Mouse (Mus musculus) liver, postnatal 0 days (tissue): ENCODE measurements around the gene Twsg1. TPM values are rescaled to one million over a fixed set of nuclear protein-coding genes. Genes with fewer than 3 reads are reported as not detected.
A peak's percentile ranks its signal among the peaks of the same experiment; 100 is the strongest.

ENCODE experiments used
- ATAC-seq: fragments of 200-750 bp; cut with Nextera tagmentation; 2 replicates; pipeline ENCODE4 v1.8.0; 2017; ENCODE audit warnings: mild to moderate bottlenecking, moderate library complexity
- DNase-seq: peaks from one replicate; pipeline ENCODE4 v3.0.0-alpha.2; 2016
- H3K27ac ChIP-seq: fragments of 300-500 bp; sonication (generic); 2 replicates; pipeline ENCODE4 v1.5.1; 2014; ENCODE audit warnings: antibody characterized with exemption, moderate library complexity, mild to moderate bottlenecking, low read depth
- H3K27me3 ChIP-seq: fragments of 300-500 bp; sonication (generic); 2 replicates; pipeline ENCODE4 v1.6.1; 2014; ENCODE audit warnings: low read length, control low read depth, mixed read lengths; ENCODE audit not compliant: insufficient read depth
- H3K36me3 ChIP-seq: fragments of 300-500 bp; sonication (generic); replicated peaks from 2 replicates; pipeline ENCODE4 v1.6.1; 2014; ENCODE audit warnings: mild to moderate bottlenecking, control low read depth, low read length, moderate library complexity, mixed read lengths; ENCODE audit not compliant: insufficient read depth
- H3K4me1 ChIP-seq: fragments of 300-500 bp; sonication (generic); 2 replicates; pipeline ENCODE4 v1.6.1; 2014; ENCODE audit warnings: antibody characterized with exemption, mild to moderate bottlenecking, control low read depth; ENCODE audit not compliant: insufficient read depth
- H3K4me2 ChIP-seq: fragments of 300-500 bp; sonication (generic); 2 replicates; pipeline ENCODE4 v1.6.1; 2014; ENCODE audit warnings: low read depth, mild to moderate bottlenecking, low read length, moderate library complexity, mixed read lengths
- H3K4me3 ChIP-seq: fragments of 300-500 bp; sonication (generic); 2 replicates; pipeline ENCODE4 v1.5.1; 2014; ENCODE audit warnings: low read depth, low read length
- H3K9ac ChIP-seq: fragments of 300-500 bp; sonication (generic); replicated peaks from 2 replicates; pipeline ENCODE4 v1.6.1; 2014; ENCODE audit warnings: mild to moderate bottlenecking, moderate library complexity
- H3K9me3 ChIP-seq: fragments of 300-500 bp; sonication (generic); 2 replicates; pipeline ENCODE4 v1.6.1; 2016; ENCODE audit warnings: mild to moderate bottlenecking, control low read depth, low read length, mixed read lengths
- CTCF ChIP-seq: sonication (generic); IDR thresholded peaks from 2 replicates; pipeline ENCODE4 v1.5.1; 2016; ENCODE audit warnings: antibody characterized with exemption, low read depth
- EP300 ChIP-seq: IDR thresholded peaks from 2 replicates; pipeline ENCODE4 v1.6.1; 2016; ENCODE audit warnings: antibody characterized with exemption, low read depth, mild to moderate bottlenecking
- WGBS: fragments of 180-500 bp; shearing (Covaris S2); extraction: QIAGEN DNeasy Blood & Tissue Kit; methylation state at CpG from one replicate; pipeline ENCODE4 v1.1.7; 2014; ENCODE audit not compliant: insufficient replicate concordance; 5-methylcytosine and 5-hydroxymethylcytosine counted together
- polyA plus RNA-seq: library from polyadenylated mRNA; unstranded; fragments of >200 nt; fragmentation: Nextera tagmentation; extraction: Ambion mirVana; gene quantifications from 2 replicates; pipeline ENCODE4 v1.2.1, GENCODE M21; 2015

Twsg1 gene
- polyA plus RNA-seq, 1 experiment from 2014 or later, result 19.4 TPM

DNA sequence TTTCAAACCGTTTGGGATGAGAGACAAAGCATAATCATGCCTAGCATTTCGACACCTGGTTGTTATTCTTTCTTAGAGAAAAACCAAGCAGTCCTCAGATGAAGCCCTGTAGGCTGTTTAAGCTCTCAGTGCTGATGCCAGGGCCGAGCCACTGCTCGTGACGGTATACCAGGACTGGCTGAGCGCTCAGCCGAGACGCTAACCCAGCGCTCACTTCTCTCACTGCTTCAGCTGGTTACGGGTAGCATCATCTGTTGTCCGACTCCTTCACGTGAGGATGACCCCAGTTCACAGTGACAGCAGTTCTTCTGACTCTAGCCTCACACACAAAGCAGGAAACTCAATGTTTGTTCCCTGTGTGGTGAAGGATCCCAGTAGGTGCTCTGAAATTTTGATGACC lies 10.8 kb downstream of the Twsg1 start:
- H3K27me3 ChIP-seq, result no peaks in the 10 kb centered on the region
- peak overlapping the region; percentile 42; the same call in 1 of the 2 replicates for H3K4me2 ChIP-seq
- H3K4me1 ChIP-seq, result peaks cover 21% of the 10 kb centered on the region
- H3K9me3 ChIP-seq, result no peaks in the 10 kb centered on the region
- H3K9ac ChIP-seq, result no peak overlapping the region
- WGBS, result 65% methylated on average over 12 of the region's 12 CpGs
- peak; percentile 33; the same call in 1 of the 2 replicates for ATAC-seq
- peak overlapping the region; percentile 36; the same call in 1 of the 2 replicates for H3K27ac ChIP-seq
- peaks cover 5% of the 10 kb centered on the region; the same call in 1 of the 2 replicates for H3K36me3 ChIP-seq
- TF ChIP-seq CTCF (no peak), EP300 (no peak)
- H3K4me3 ChIP-seq, result no peak overlapping the region
- no peak for DNase-seq

DNA sequence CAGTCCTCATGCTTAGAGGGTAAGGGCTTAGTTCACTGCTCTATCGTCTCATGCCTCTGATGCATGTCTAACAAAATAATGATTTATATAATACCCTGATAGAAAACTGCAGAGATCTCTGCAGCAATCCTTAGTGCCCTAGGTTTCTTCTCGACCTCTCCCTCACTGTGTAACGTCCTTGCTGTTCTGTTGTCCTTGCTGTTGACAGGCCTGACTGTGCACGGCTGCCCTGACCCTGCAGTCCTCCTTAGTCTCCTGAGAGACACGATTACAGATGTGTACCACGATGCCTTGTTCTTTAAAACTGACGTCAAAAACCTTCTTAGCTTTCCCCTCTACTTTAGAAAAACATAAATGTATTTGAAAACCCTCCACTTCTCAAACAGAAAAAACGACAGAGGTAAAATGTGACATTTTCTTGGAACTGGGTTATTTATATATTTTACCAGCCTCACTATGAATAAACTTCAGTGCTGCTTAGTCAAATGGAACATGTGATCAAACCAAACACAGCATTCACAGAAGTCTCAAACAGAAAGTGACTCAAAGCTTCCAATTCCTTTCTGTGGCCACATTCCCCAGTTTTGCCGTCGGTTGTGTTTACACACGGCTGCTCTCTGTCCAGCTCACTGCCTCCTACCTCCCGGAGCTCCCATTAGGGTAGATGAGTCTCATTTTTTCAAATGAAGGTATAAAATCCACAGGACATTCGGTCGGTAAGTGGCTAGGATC lies 11.4 kb downstream of the Twsg1 start:
- H3K4me1 ChIP-seq, result peaks cover 21% of the 10 kb centered on the region
- no peaks in the 10 kb centered on the region for H3K27me3 ChIP-seq
- no peak overlapping the region for H3K4me3 ChIP-seq
- DNase-seq (no peak), ATAC-seq (peak; percentile 68)
- peaks cover 5% of the 10 kb centered on the region; the same call in 1 of the 2 replicates for H3K36me3 ChIP-seq
- H3K4me2 ChIP-seq, result peak overlapping the region; percentile 42; the same call in 1 of the 2 replicates
- WGBS, result 54% methylated on average over 14 of the region's 14 CpGs
- TF ChIP-seq EP300 (no peak), CTCF (no peak)
- no peaks in the 10 kb centered on the region for H3K9me3 ChIP-seq
- peak overlapping the region; percentile 36 for H3K27ac ChIP-seq
- H3K9ac ChIP-seq, result no peak overlapping the region

DNA sequence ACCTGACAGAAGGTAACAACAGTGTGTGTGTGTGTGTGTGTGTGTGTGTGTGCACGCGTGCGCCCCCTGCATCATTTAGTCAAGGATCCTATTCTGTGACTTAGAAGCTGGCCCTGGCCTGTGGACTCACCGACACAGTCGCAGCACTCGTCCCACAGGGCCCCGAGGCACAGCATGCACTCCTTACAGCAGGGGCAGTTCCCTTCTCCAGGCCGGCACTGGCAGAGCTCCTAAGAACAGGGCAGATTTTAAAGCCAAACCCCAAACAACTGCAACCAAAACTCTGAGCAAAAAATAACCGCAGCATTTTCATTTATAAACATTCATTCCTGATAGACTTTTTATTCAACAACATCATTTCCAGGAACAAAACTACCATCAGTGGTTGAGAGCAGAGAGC lies 13.4 kb downstream of the Twsg1 start:
- H3K27ac ChIP-seq, result no peak overlapping the region
- no peak for DNase-seq
- peaks cover 5% of the 10 kb centered on the region; the same call in 1 of the 2 replicates for H3K36me3 ChIP-seq
- peaks cover 21% of the 10 kb centered on the region for H3K4me1 ChIP-seq
- no peak for ATAC-seq
- no peak overlapping the region for H3K9ac ChIP-seq
- WGBS, result 85% methylated on average over 9 of the region's 9 CpGs
- no peak overlapping the region for H3K4me2 ChIP-seq
- no peak overlapping the region for H3K4me3 ChIP-seq
- no peaks in the 10 kb centered on the region for H3K9me3 ChIP-seq
- TF ChIP-seq EP300 (no peak), CTCF (no peak)
- no peaks in the 10 kb centered on the region for H3K27me3 ChIP-seq

DNA sequence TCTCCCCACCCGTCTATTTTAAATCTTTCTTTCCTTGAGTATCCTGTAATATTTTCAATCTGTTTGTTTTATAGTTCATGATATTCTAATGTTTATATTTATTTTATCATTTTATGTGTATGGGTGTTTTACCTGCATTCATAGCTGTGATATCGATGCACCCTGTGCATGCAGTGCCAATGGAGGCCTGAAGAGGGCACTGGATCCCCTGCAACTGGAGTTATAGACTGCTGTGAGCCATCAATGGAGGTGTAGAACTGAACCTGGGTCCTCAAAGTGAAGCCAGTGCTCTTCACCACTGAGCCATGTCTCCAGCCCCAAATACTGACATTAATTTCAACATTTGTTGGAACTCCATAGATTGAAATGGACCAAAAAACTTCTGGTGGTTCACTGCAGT lies 17.3 kb downstream of the Twsg1 start:
- H3K9me3 ChIP-seq, result no peaks in the 10 kb centered on the region
- peak; percentile 72 for TF ChIP-seq CTCF
- TF ChIP-seq EP300, result no peak
- H3K4me2 ChIP-seq, result no peak overlapping the region
- peaks cover 10% of the 10 kb centered on the region for H3K4me1 ChIP-seq
- no peak overlapping the region for H3K27ac ChIP-seq
- ATAC-seq, result no peak
- DNase-seq, result no peak
- no peak overlapping the region for H3K4me3 ChIP-seq
- no peaks in the 10 kb centered on the region for H3K27me3 ChIP-seq
- peaks cover 5% of the 10 kb centered on the region; the same call in 1 of the 2 replicates for H3K36me3 ChIP-seq
- WGBS, result 85% methylated on average over 2 of the region's 2 CpGs
- H3K9ac ChIP-seq, result no peak overlapping the region

GRCm38 (mm10) chr17:65931525-65931924 lies 19.5 kb downstream of the Twsg1 start:
- no peak for ATAC-seq
- Histone ChIP-seq H3K27me3 (no peaks in the 10 kb centered on the region), H3K4me3 (no peak overlapping the region), H3K4me1 (peaks cover 8% of the 10 kb centered on the region), H3K9ac (0 out of 2 replicates have a peak overlapping the region, but pooled peaks have one; percentile 22), H3K36me3 (peaks cover 11% of the 10 kb centered on the region; the same call in 1 of the 2 replicates), H3K9me3 (no peaks in the 10 kb centered on the region), H3K4me2 (no peak overlapping the region), H3K27ac (0 out of 2 replicates have a peak overlapping the region, but pooled peaks have one; percentile 11)
- TF ChIP-seq CTCF, result no peak
- TF ChIP-seq EP300, result no peak
- DNase-seq, result no peak
- WGBS, result 71% methylated on average over 6 of the region's 6 CpGs

GRCm38 (mm10) chr17:65930960-65931359 lies 20.1 kb downstream of the Twsg1 start:
- 58% methylated on average over 6 of the region's 6 CpGs for WGBS
- Histone ChIP-seq H3K36me3 (peaks cover 16% of the 10 kb centered on the region; the same call in 1 of the 2 replicates), H3K9me3 (no peaks in the 10 kb centered on the region), H3K27ac (no peak overlapping the region), H3K9ac (0 out of 2 replicates have a peak overlapping the region, but pooled peaks have one; percentile 22), H3K4me1 (peaks cover 8% of the 10 kb centered on the region), H3K4me3 (no peak overlapping the region), H3K4me2 (no peak overlapping the region), H3K27me3 (no peaks in the 10 kb centered on the region)
- no peak for DNase-seq
- TF ChIP-seq EP300 (no peak), CTCF (no peak)
- peak; percentile 81 for ATAC-seq
